Mouse (Mus musculus) lung, postnatal 0 days (tissue): Measurements from ENCODE around the gene Fbxw22.

ENCODE experiments used
- CTCF ChIP-seq: IDR thresholded peaks from 2 replicates; pipeline ENCODE4 v1.5.1; 2016; ENCODE audit warnings: antibody characterized with exemption, mild to moderate bottlenecking
- EP300 ChIP-seq: IDR thresholded peaks from 2 replicates; pipeline ENCODE4 v1.6.1; 2016; ENCODE audit warnings: antibody characterized with exemption, mild to moderate bottlenecking, control low read depth

GRCm38 (mm10) chr9:109432956-109433355 is 28.9 kb upstream of the Fbxw22 start:
- TF ChIP-seq CTCF: no peak
- TF ChIP-seq EP300: no peak
